Mouse (Mus musculus) MEL (cell line): ENCODE data around the gene Stard10.

Source experiments
- CTCF ChIP-seq, 3 experiments: IDR thresholded peaks in 2 of 3; conservative IDR thresholded peaks in 1 of 3; 2 replicates each; pipeline ENCODE4 v1.5.1; 2011 to 2012; ENCODE audit warnings: low read length in 3 of 3, low read depth in 2 of 3, mild to moderate bottlenecking in 2 of 3, improper control_type of control experiment in 1 of 3, inconsistent platforms in 1 of 3, mixed read lengths in 1 of 3, moderate library complexity in 1 of 3; ENCODE audit not compliant: control insufficient read depth in 1 of 3, insufficient read depth in 1 of 3, poor library complexity in 1 of 3, severe bottlenecking in 1 of 3
- EP300 ChIP-seq, 2 experiments: IDR thresholded peaks; 2 replicates each; pipeline ENCODE4 v1.6.1; 2011; ENCODE audit warnings: improper control_type of control experiment in 2 of 2, low read length in 2 of 2, low read depth in 1 of 2, mild to moderate bottlenecking in 1 of 2
- GATA1 ChIP-seq: IDR thresholded peaks from 2 replicates; pipeline ENCODE4 v1.6.1; 2011; ENCODE audit warnings: low read depth, low read length, improper control_type of control experiment
- KAT2A ChIP-seq: conservative IDR thresholded peaks from 2 replicates; pipeline ENCODE4 v1.6.1; 2012; ENCODE audit warnings: low read depth, low read length, improper control_type of control experiment, inconsistent platforms
- MAFK ChIP-seq: IDR thresholded peaks from 2 replicates; pipeline ENCODE4 v1.6.1; 2011; ENCODE audit warnings: low read depth, mild to moderate bottlenecking, low read length, improper control_type of control experiment, borderline replicate concordance
- MAX ChIP-seq: IDR thresholded peaks from 2 replicates; pipeline ENCODE4 v1.6.1; 2011; ENCODE audit warnings: low read length, improper control_type of control experiment
- MAZ ChIP-seq: IDR thresholded peaks from 2 replicates; pipeline ENCODE4 v1.6.1; 2012; ENCODE audit warnings: low read depth, mild to moderate bottlenecking, inconsistent platforms, low read length, improper control_type of control experiment
- POLR2A ChIP-seq, 2 experiments: IDR thresholded peaks; 2 replicates each; pipeline ENCODE4 v1.6.1; 2011 to 2012; ENCODE audit warnings: low read length in 2 of 2, mild to moderate bottlenecking in 2 of 2, control low read depth in 1 of 2, improper control_type of control experiment in 1 of 2, low read depth in 1 of 2, moderate library complexity in 1 of 2; ENCODE audit not compliant: control insufficient read depth in 1 of 2, insufficient read depth in 1 of 2, poor library complexity in 1 of 2
- POLR2AphosphoS5 ChIP-seq: IDR thresholded peaks from 2 replicates; pipeline ENCODE4 v1.6.1; 2012; ENCODE audit warnings: low read depth, borderline replicate concordance, mild to moderate bottlenecking, inconsistent platforms, low read length, moderate library complexity, mixed read lengths
- USF1 ChIP-seq: IDR thresholded peaks from 2 replicates; pipeline ENCODE4 v1.6.1; 2014; ENCODE audit warnings: low read depth, mild to moderate bottlenecking, inconsistent platforms, low read length, improper control_type of control experiment, moderate library complexity
- USF2 ChIP-seq, 2 experiments: IDR thresholded peaks; 2 replicates each; pipeline ENCODE4 v1.6.1; 2011 to 2012; ENCODE audit warnings: improper control_type of control experiment in 2 of 2, low read length in 2 of 2, borderline replicate concordance in 1 of 2, inconsistent platforms in 1 of 2, low read depth in 1 of 2, mild to moderate bottlenecking in 1 of 2; ENCODE audit not compliant: insufficient read depth in 1 of 2
- ZC3H11A ChIP-seq: IDR thresholded peaks from 2 replicates; pipeline ENCODE4 v1.6.1; 2012; ENCODE audit warnings: low read depth, mild to moderate bottlenecking, inconsistent platforms, low read length, improper control_type of control experiment

- TF ChIP-seq POLR2A (IDR thresholded peaks at IDR 0.05; ENCODE audit: control insufficient read depth in 1 of 2, insufficient read depth in 1 of 2, low read depth in 1 of 2, low read length in 2 of 2, poor library complexity in 1 of 2) (no peak), CTCF (IDR thresholded peaks at IDR 0.05 in 2 of 3, conservative IDR thresholded peaks at IDR 0.05 in 1 of 3; ENCODE audit: control insufficient read depth in 1 of 3, insufficient read depth in 1 of 3, low read depth in 2 of 3, low read length in 3 of 3, poor library complexity in 1 of 3, severe bottlenecking in 1 of 3) (no peak), MAX (no peak), USF2 (IDR thresholded peaks at IDR 0.05; ENCODE audit: borderline replicate concordance in 1 of 2, insufficient read depth in 1 of 2, low read depth in 1 of 2, low read length in 2 of 2) (no peak), GATA1 (no peak), ZC3H11A (no peak), USF1 (no peak), EP300 (IDR thresholded peaks at IDR 0.05; ENCODE audit: low read depth in 1 of 2, low read length in 2 of 2) (no peak), KAT2A (no peak), MAFK (no peak), MAZ (no peak), POLR2AphosphoS5 (no peak)
These were observed 45.9 kb downstream of the Stard10 start for GRCm38 (mm10) chr7:101362791-101363191.
